Mouse (Mus musculus) natural killer cell, adult 2 months (primary cell): ENCODE results near the gene Fgfr1op.

Experiments
- DNase-seq, 2 experiments: peaks; one replicate each; pipeline ENCODE4 v3.0.0; 2022; ENCODE audit warnings: low spot score in 2 of 2

Gene Fgfr1op

DNA sequence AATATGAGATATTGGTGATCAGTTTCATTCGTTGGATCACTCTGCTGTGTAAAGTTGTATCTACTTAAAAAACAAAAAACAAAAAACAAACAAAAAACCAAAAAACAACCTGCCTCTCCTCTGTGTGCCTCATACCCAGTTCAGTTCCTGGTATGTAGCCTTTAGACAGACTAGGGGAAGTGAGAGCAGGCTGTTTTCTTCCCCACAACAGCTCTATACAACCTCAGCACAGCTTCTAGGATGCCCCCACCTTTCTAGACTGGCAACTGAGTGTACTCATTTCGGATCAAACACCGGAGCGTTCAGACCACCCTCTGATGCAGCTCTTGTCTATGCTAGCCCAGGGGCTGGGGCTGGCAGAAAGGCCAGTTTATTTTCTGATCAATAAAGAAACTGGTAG, 60.4 kb downstream of the Fgfr1op start:
- DNase-seq, result peak in 1 of 2 experiments; percentile 44

DNA sequence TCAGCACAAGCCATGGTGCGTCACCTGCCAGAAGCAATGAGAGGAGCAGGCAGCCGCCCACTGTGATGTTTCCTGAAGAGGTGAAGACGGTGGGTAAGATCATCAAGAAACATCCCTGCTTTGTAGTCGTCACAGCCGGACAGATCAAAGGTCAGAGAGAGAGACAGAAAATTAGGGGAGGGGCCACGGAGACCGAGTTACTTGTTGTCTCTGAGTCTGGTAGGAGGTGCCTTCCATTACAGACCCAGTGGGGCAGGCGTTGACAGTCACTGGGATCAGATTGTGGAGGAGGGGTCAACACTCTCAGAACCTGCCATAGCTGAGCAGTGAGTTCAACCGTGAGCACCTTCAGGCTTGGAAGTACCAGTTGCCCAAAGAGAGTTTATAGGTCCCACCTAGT, 63.3 kb downstream of the Fgfr1op start:
- no peak for DNase-seq

DNA sequence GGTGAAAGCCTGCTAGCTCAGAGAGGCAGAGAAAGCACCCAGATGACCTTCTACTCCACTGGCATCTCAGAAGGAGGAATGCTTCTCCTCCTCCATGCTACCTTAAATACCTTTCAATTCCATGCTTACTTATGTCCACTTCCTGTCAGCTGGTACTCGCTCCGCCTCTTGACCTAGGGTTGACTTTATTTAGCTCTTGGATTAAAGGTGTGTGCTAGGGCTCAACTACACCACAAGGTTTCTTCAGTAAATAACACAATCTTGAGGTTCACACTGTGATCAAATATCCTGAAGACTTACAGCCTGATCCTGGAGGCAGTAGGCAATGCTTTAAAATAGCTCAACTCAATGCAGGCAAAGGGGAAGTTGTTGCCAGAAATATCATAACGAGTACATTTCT, 64.3 kb downstream of the Fgfr1op start:
- DNase-seq, result no peak

DNA sequence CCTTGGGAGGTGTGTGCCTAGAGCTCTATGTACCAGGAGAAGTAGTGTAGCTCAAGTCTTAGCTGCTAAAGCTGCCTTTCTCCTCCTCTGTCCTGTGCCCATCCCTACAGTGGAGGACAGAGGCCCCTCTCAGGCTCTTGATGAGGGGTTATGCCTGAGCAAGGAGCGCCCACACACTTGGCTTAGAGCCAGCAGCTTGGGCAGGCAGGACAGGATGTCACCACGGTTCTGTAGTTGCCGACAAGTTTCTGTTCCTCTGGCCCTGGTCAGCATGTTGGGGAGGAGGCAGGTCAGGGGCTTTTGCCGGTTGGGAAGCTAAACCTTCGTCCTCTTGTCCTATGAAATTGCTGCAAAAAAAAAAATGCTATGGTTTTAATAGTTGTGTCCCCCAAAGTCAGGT, 66.8 kb downstream of the Fgfr1op start:
- DNase-seq, result peak in 1 of 2 experiments; percentile 64

DNA sequence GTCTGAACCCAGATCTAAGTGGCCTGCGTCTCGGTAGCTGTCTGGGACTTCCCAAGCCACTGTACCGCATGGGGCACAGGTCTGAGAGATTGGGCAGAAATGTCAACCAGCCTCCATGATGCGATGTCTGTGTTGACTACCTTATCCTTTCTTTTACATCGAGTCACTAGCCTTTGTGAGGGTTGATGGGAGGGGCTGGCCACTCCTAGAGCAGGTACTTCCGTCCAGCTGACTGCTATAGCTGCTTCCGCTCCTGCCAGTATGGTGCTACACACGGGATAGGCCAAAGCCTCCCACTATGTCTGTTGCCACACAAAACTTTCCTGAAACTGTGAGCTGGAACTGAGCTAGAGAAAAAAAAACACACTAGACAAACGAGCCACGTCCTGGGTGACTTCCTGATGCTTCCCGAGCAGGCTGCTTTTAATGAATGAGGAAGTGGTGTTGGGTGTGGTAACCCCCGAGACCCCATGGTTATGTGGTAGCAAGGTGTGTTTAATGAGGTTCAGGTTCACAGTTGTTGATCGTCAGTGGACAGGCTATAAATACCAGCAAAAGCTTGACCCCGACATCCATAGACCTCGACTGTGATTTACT, 68.4 kb downstream of the Fgfr1op start:
- no peak for DNase-seq

DNA sequence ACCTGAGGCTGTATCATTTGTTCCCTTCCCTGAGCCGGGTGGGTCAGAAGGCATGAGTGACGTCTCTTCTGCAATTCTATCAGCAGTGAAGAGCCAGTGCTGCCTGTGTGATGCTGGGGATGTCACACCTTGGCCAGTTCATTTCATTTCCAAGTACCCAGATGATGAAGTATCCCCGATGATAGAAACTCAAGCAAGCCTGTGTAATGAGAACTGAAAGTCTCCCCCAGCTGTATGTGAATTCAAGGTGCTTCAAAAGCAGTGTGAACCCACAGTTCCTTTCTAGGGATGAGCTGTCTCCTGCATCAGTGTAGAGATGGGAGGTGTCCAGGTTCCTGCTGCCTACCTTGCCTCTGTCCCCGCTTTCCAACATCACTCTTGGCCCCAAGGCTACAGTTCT, 69.2 kb downstream of the Fgfr1op start:
- DNase-seq, result no peak

DNA sequence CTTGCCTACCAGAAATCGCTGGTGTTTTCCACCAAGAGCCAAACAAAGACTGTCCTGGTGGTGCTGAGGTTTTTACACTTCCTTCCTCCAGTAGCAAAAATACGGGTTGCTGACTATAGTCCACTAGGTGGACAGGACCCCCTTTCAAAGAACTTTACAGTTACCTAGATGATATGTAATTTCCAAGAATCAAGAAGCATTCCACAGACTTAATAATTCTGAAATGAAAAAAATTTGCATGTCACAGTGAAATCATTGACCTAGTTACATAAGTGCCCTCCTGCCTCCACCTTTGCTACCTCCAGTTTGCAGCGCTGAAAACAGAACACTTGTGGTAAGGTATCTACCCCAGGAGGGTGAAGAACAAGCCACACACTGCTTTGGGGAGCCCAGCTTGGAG, 70.4 kb downstream of the Fgfr1op start, which contains the start of gene Ccr6:
TSS of gene Ccr6 (plus strand) at position 301 of the 400 bp plus-strand sequence.
- DNase-seq, result no peak

DNA sequence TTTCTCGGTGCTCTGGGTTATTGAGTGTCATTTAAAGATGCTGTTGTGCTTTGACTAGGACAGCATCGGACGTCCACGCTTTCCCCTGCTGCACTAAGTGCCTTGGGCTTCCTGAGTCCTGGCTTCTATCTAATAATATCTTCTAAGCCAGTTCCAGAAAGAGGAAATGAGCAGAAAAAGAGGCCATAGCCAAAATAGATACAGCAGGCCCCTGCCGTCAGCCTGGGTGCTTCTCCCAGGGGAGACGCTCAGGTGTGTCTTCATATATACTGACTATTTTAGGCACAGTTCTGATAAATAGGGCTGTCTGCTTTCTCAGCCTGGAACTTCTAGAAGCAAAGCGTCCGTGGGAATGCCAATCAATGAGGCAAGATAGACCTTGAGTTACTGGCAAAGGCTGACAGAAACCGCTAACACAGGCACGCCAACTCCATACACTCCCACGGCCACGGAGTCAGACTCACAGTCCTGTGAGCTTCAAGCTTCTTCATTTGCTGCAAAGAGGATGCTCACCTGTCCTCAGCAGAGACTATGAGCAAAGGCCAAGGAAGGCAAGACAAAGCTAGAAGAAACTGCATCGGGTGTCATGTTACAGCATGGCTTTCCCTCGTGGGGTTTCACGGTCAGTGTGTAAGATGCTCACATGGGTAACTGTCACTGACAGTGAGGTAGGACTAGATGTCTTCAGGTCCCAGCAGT, 72.9 kb downstream of the Fgfr1op start:
- DNase-seq, result peak in 1 of 2 experiments; percentile 57

DNA sequence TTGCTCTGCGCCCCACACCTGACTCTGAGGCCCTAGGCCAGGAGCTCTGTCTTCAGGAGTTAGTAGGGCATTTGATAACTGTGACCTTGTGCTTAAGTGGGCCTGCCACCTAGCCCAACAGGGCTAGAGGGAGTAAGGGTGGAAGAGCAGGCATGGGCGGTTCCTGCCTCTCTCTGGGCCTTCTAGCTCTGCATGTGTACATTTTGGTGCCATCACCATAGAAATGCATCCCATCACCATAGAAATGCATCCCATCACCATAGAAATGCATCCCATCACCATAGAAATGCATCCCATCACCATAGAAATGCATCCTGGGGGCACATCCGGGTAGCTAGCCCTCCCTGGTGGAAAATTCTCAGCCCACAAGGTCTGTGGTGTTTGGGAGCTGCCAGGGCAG, 74.3 kb downstream of the Fgfr1op start:
- no peak for DNase-seq

DNA sequence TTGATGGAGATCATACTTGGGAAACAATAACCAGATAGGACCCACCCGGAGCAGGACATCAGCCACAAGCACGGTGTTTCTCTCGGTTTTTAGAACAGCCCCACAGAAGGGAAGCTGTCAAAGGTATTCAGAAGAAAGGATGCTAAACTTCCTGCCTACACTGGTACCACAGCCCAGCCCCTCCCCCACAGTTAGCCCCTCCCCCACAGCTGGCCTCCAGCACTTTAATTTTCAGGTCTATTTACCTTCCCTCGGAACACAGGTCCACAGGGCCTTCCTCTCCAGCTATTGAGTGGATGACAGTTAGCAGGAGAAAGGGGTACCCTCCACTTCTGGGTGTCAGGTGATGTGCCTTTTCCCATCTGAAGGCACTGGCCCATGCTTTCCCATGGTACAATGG, 75.2 kb downstream of the Fgfr1op start:
- DNase-seq, result no peak

DNA sequence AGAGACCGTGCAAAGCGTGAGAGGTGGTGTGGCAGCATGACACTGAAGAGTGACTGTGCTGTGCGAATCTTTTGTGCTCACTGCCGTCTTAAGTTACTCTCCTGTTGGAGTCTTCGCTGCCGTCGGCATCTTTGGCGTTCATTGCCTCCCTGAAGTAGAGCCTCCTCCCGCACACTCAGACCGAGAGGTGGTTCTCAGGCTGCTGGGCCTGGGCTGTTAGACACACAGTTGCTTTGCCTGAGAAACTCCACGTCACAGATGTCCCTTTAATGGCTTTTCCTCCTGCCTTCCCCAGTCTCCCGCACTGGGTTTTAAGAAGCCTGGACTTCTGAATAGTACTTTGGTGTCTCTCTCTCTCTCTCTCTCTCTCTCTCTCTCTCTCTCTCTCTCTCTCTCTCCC, 76.3 kb downstream of the Fgfr1op start:
- no peak for DNase-seq

DNA sequence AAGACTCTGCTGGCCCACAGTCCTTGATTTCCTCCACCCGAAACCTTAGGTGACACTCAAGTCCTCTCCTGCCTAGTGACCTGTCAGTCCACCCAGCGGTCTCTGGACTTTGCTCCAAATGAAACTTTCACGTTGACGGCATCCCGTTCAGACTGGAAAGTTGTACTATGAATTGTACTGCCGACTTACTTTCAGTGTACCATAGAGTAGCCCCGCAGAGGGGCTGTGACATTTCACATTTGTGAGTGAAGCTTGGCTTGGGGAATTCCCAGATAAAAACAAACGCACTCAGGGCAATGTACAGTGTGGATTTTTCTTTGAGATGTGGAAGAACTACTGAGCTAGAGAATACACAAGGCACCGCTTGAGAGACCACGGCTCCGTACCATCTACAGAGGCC, 76.9 kb downstream of the Fgfr1op start:
- DNase-seq, result no peak

DNA sequence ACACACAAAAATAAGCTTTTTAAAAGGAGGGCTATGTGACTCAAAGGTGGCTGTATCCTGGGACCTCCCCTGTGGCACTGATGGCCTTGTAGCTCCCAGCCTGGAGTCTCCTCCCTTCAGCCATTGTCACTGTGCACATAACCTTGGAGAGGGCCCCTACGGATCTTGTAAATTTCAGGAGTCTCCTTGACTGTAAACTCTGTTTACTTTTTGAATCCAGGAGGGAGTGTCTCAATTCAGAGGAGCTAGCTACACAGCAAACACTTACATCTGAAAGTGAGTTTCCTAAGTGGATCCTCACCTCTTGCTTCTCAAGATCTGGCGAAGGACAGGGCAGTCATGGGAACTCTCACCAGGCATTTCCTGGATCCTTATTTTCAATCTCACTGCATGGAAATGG, 78.8 kb downstream of the Fgfr1op start:
- no peak for DNase-seq

DNA sequence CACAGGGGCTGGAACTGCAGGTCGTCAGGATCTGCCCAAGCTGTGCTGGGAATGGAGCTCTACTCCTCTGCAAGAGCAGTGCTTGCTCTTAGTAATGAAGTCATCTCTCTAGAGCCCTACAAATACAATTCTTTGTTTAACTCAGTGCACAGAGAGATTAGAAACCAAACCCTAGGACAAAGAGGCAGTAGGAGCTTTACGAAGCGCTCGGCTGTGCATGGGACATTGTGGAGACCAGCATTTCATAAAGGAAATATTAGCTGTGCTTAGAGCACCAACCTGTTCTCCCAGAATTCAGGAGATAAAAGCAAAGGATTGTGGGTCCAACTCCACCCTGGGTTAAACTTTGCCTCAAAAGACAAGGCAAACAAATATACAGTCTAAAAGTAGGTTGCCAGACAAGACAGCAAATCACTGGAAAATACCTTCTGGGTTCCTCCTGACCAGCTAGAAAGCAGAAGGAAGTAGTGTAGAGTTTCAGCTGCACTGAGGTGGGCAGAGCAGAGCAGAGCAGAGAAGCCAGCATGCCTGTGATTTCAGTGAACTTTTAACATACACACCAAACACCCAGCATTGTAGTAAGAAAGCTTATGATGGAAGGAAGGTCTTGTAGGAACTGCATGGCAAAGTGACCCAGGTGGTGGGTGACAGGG, 80.9 kb downstream of the Fgfr1op start:
- DNase-seq, result no peak
